Mouse (Mus musculus) myocyte (in vitro differentiated cells): Measurements from ENCODE around the gene Actr1b.

Experiments used
- CEBPB ChIP-seq: IDR thresholded peaks from 2 replicates; pipeline ENCODE4 v1.6.1; 2011; ENCODE audit warnings: mild to moderate bottlenecking, moderate library complexity; ENCODE audit not compliant: poor library complexity, insufficient read depth, severe bottlenecking
- E2F4 ChIP-seq: IDR thresholded peaks from one replicate; pipeline ENCODE4 v1.6.1; 2011; ENCODE audit warnings: mild to moderate bottlenecking, control low read depth, moderate library complexity; ENCODE audit not compliant: insufficient read depth
- MAX ChIP-seq: IDR thresholded peaks from one replicate; pipeline ENCODE4 v1.6.1; 2011; ENCODE audit warnings: low read depth, mild to moderate bottlenecking, control low read depth
- MYOD1 ChIP-seq, 3 experiments: IDR thresholded peaks; one replicate each; pipeline ENCODE4 v1.6.1; 2011; ENCODE audit warnings: control low read depth in 2 of 3, low read depth in 2 of 3, mild to moderate bottlenecking in 2 of 3, moderate library complexity in 1 of 3; ENCODE audit not compliant: insufficient read length in 2 of 3, control insufficient read depth in 1 of 3
- MYOG ChIP-seq, 3 experiments: IDR thresholded peaks; one replicate each; pipeline ENCODE4 v1.6.1; 2011; ENCODE audit warnings: control low read depth in 2 of 3, low read depth in 2 of 3, mild to moderate bottlenecking in 2 of 3; ENCODE audit not compliant: insufficient read length in 2 of 3, control insufficient read depth in 1 of 3, insufficient read depth in 1 of 3
- POLR2A ChIP-seq: IDR thresholded peaks from one replicate; pipeline ENCODE4 v1.6.1; 2011; ENCODE audit warnings: low read depth, mild to moderate bottlenecking, control low read depth, moderate library complexity; ENCODE audit not compliant: insufficient read length
- POLR2AphosphoS2 ChIP-seq: IDR thresholded peaks from one replicate; pipeline ENCODE4 v1.6.1; 2011; ENCODE audit warnings: low read depth, control low read depth; ENCODE audit not compliant: insufficient read length
- REST ChIP-seq: IDR thresholded peaks from one replicate; pipeline ENCODE4 v1.6.1; 2011; ENCODE audit warnings: mild to moderate bottlenecking, control low read depth, moderate library complexity; ENCODE audit not compliant: insufficient read depth, insufficient read length
- SRF ChIP-seq: IDR thresholded peaks from one replicate; pipeline ENCODE4 v1.6.1; 2011; ENCODE audit warnings: low read depth; ENCODE audit not compliant: control insufficient read depth, insufficient read length
- TCF12 ChIP-seq: IDR thresholded peaks from one replicate; pipeline ENCODE4 v1.6.1; 2011; ENCODE audit warnings: mild to moderate bottlenecking, control low read depth; ENCODE audit not compliant: poor library complexity, insufficient read depth, severe bottlenecking
- TCF3 ChIP-seq: IDR thresholded peaks from one replicate; pipeline ENCODE4 v1.6.1; 2011; ENCODE audit warnings: low read depth, control low read depth; ENCODE audit not compliant: insufficient read length
- USF1 ChIP-seq: IDR thresholded peaks from one replicate; pipeline ENCODE4 v1.6.1; 2011; ENCODE audit warnings: low read depth, mild to moderate bottlenecking, control low read depth, moderate library complexity

DNA sequence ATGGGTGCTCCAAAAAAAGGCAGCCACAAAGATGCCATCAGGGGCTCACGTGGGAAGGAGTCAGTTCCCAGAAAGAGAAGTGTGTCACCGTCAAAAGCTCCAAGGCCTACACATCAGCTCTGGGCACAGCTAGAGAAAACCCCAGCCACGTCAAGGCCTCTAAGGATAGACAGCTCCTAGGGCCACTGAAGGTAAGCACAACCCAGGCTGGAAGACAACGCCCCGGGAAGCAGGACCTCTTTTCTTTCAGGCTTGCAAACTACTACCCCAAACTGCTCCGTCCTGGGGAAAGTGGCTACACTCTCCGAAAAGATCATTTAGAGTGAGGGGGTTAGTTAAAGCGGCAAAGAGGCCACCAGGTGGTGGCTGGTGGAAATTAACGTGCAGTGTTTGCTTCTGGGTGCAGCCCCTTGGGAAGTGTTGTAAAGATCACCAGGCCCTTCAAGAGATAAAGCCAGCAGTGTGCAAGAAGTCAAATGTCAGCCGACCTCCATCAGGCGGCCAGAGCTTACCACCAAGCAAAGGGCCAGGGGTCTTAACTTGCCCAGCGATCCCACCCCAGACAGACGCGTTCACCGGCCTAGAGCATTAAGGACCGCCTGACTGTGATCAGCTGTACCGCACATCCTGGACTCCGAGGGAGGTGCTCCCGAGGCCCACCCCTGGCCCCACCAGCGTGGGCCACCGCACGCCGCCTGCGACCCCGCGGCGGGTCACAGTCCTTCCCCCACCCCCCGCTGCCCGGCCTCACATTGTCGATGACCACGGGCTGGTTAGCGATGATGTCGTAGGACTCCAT is 5.0 kb downstream of the Actr1b start:
- TF ChIP-seq POLR2AphosphoS2 (no peak), POLR2A (no peak), E2F4 (no peak), TCF12 (no peak), USF1 (no peak), MAX (no peak), MYOD1 (IDR thresholded peaks at IDR 0.05; ENCODE audit: control insufficient read depth in 1 of 3, insufficient read length in 2 of 3, low read depth in 2 of 3) (no peak), SRF (no peak), MYOG (IDR thresholded peaks at IDR 0.05; ENCODE audit: control insufficient read depth in 1 of 3, insufficient read depth in 1 of 3, insufficient read length in 2 of 3, low read depth in 2 of 3) (no peak), TCF3 (no peak), CEBPB (no peak), REST (no peak)
